Mouse (Mus musculus): ENCODE data around the gene Krtap13.
"Not testable (repeated sequence)": the region's sequence is repeated elsewhere in the genome, so short reads cannot be mapped to it uniquely, and the experiment has no call there.

The Krtap13 gene

GRCm38 (mm10) chr16:88751535-88751934 is at the start of gene Krtap13:
TSS of gene Krtap13 (minus strand) at chr16:88751635.
- not testable (repeated sequence) for DNase-seq

GRCm38 (mm10) chr16:88786786-88787185 is 35.4 kb upstream of the Krtap13 start:
- DNase-seq = no peak

- no peak for DNase-seq
These were observed 26.2 kb upstream of the Krtap13 start, which contains the start of gene Gm5965 for GRCm38 (mm10) chr16:88777596-88777995. TSS of gene Gm5965 (plus strand) at chr16:88777896.

- DNase-seq = no peak
These were observed 22.7 kb upstream of the Krtap13 start, which contains the start of gene 2310057N15Rik for GRCm38 (mm10) chr16:88774106-88774505. TSS of gene 2310057N15Rik (minus strand) at chr16:88774206.

GRCm38 (mm10) chr16:88758547-88758946 is 7.1 kb upstream of the Krtap13 start, which contains the start of gene 2310034C09Rik:
TSS of gene 2310034C09Rik (plus strand) at chr16:88758847.
- DNase-seq = not testable (repeated sequence)

- no peak for DNase-seq
These were observed 3.5 kb downstream of the Krtap13 start for GRCm38 (mm10) chr16:88747943-88748342.

- DNase-seq = no peak
These were observed 6.6 kb downstream of the Krtap13 start for GRCm38 (mm10) chr16:88744750-88745340.

GRCm38 (mm10) chr16:88735391-88735790 is 16.0 kb downstream of the Krtap13 start:
- DNase-seq = no peak

- peak; percentile 6 to 11 for DNase-seq
These were observed 22.6 kb downstream of the Krtap13 start, which contains the start of gene Krtap13-1 for GRCm38 (mm10) chr16:88728812-88729275. TSS of gene Krtap13-1 (plus strand) at chr16:88728862.

GRCm38 (mm10) chr16:88720031-88720430 is 31.4 kb downstream of the Krtap13 start:
- DNase-seq = no peak

- no peak for DNase-seq
These were observed 34.9 kb downstream of the Krtap13 start for GRCm38 (mm10) chr16:88716549-88716948.

- no peak for DNase-seq
These were observed 40.2 kb downstream of the Krtap13 start for GRCm38 (mm10) chr16:88711245-88711644.

GRCm38 (mm10) chr16:88710757-88711156 is 40.7 kb downstream of the Krtap13 start:
- no peak for DNase-seq

- peak; percentile 17 to 22 for DNase-seq
These were observed 43.9 kb downstream of the Krtap13 start, which contains the start of gene 2310061N02Rik for GRCm38 (mm10) chr16:88707496-88708012. TSS of gene 2310061N02Rik (minus strand) at chr16:88707962.

- no peak for DNase-seq
These were observed 50.2 kb downstream of the Krtap13 start for GRCm38 (mm10) chr16:88701072-88701864.

Data from cerebellum, postnatal 36 days (tissue).